Mouse (Mus musculus) heart, adult 9 months (tissue): ENCODE results near the gene Arhgef33.

Experiments used
- DNase-seq, 2 experiments: peaks; one replicate each; pipeline ENCODE4 v3.0.0; 2022; ENCODE audit warnings: low spot score in 2 of 2

The Arhgef33 gene

GRCm38 (mm10) chr17:80346591-80347125 is 39.5 kb downstream of the Arhgef33 start:
- no peak for DNase-seq

GRCm38 (mm10) chr17:80347234-80347633 is 40.0 kb downstream of the Arhgef33 start:
- DNase-seq = no peak

- DNase-seq = no peak
These were observed 53.0 kb downstream of the Arhgef33 start for GRCm38 (mm10) chr17:80360245-80360644.

- DNase-seq = no peak
These were observed 60.1 kb downstream of the Arhgef33 start for GRCm38 (mm10) chr17:80367276-80367675.

- no peak for DNase-seq
These were observed 61.4 kb downstream of the Arhgef33 start for GRCm38 (mm10) chr17:80368606-80369005.

- peak; percentile 86 to 88 for DNase-seq
These were observed 66.0 kb downstream of the Arhgef33 start, which contains the start of gene Gm10190 for GRCm38 (mm10) chr17:80372989-80373725. Gene Gm10190 (minus strand): TSS chr17:80373541.

- DNase-seq = no peak
These were observed 66.5 kb downstream of the Arhgef33 start for GRCm38 (mm10) chr17:80373726-80374096.

GRCm38 (mm10) chr17:80378386-80378785 is 71.2 kb downstream of the Arhgef33 start:
- peak; percentile 21 to 45 for DNase-seq

GRCm38 (mm10) chr17:80385671-80386070 is 78.5 kb downstream of the Arhgef33 start:
- no peak for DNase-seq

- DNase-seq = no peak
These were observed 82.8 kb downstream of the Arhgef33 start for GRCm38 (mm10) chr17:80390024-80390423.

- DNase-seq = peak; percentile 38 to 40
These were observed 84.5 kb downstream of the Arhgef33 start for GRCm38 (mm10) chr17:80391423-80392403.

GRCm38 (mm10) chr17:80398243-80398642 is 91.0 kb downstream of the Arhgef33 start:
- DNase-seq = no peak

- DNase-seq = no peak
These were observed 104.0 kb downstream of the Arhgef33 start for GRCm38 (mm10) chr17:80411182-80411581.

- DNase-seq = no peak
These were observed 111.5 kb downstream of the Arhgef33 start for GRCm38 (mm10) chr17:80418572-80419210.

- no peak for DNase-seq
These were observed 113.8 kb downstream of the Arhgef33 start for GRCm38 (mm10) chr17:80420998-80421397.

GRCm38 (mm10) chr17:80426171-80426570 is 119.0 kb downstream of the Arhgef33 start:
- no peak for DNase-seq

GRCm38 (mm10) chr17:80426901-80427300 is 119.7 kb downstream of the Arhgef33 start:
- peak; percentile 34 to 43 for DNase-seq

GRCm38 (mm10) chr17:80427966-80428365 is 120.8 kb downstream of the Arhgef33 start:
- DNase-seq = peak; percentile 14 to 44

- no peak for DNase-seq
These were observed 124.8 kb downstream of the Arhgef33 start for GRCm38 (mm10) chr17:80431997-80432396.

- DNase-seq = no peak
These were observed 127.2 kb downstream of the Arhgef33 start for GRCm38 (mm10) chr17:80434430-80434829.

- no peak for DNase-seq
These were observed 128.5 kb downstream of the Arhgef33 start for GRCm38 (mm10) chr17:80435680-80436079.

GRCm38 (mm10) chr17:80445433-80445832 is 138.2 kb downstream of the Arhgef33 start:
- DNase-seq = no peak
